Mouse (Mus musculus): ENCODE measurements around the gene Zbtb16. TPM values are rescaled to one million over a fixed set of nuclear protein-coding genes. Genes with fewer than 3 reads are reported as not detected.

Zbtb16 gene
- polyA plus RNA-seq, 1 experiment, result 22.4 TPM

- no peak for DNase-seq (ENCODE audit: low read depth)
Observed at GRCm38 (mm10) chr9:48674359-48675015, 161.5 kb downstream of the Zbtb16 start.

GRCm38 (mm10) chr9:48673804-48674203, 162.2 kb downstream of the Zbtb16 start:
- DNase-seq (ENCODE audit: low read depth), result no peak

- DNase-seq (ENCODE audit: low read depth), result no peak
Observed at GRCm38 (mm10) chr9:48673213-48673612, 162.8 kb downstream of the Zbtb16 start.

GRCm38 (mm10) chr9:48671841-48672240, 164.2 kb downstream of the Zbtb16 start:
- DNase-seq (ENCODE audit: low read depth), result no peak

DNA sequence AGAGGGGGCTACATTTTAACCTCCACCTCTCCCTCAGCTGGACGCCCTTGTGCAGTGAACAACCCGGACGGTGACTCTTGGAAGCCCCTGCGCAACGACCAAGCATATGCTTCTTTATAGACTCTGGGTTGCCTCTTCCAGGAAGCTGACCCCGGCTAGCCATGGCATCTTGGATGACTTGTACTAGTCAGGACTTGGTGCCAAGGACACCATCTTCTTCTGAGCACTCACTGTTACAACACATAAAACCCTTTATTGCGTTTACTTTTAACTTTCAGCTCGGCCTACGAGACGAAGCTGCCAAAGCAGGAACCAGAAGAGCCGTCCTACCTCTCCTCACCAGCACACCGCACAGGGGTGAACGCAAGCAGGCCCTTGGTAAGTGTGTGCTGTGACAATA, 165.9 kb downstream of the Zbtb16 start:
- no peak for DNase-seq (ENCODE audit: low read depth)

- no peak for DNase-seq (ENCODE audit: low read depth)
Observed at GRCm38 (mm10) chr9:48669672-48670071, 166.3 kb downstream of the Zbtb16 start.

GRCm38 (mm10) chr9:48666702-48667101, 169.3 kb downstream of the Zbtb16 start:
- no peak for DNase-seq (ENCODE audit: low read depth)

DNA sequence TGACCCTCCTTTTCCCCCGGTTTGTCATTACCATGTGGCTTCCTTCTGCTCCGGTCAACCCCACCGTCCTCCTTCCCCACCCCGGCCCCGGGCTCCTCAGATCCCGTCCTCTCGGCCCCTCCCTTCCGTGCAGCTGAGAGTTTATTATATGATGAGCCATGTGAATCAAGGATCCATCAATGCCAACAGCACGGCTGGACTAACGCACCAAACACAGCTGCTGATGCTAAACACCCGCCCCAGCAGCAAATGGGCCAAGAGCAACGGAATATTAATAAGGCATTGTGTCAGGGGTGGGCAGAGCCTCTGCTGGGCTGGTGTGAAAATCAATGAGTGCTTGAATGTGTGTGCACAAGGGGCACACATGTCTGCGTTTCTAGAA, 173.0 kb downstream of the Zbtb16 start:
- DNase-seq (ENCODE audit: low read depth), result no peak

- no peak for DNase-seq (ENCODE audit: low read depth)
Observed at GRCm38 (mm10) chr9:48662361-48663051, 173.5 kb downstream of the Zbtb16 start.

GRCm38 (mm10) chr9:48661225-48662023, 174.6 kb downstream of the Zbtb16 start:
- no peak for DNase-seq (ENCODE audit: low read depth)

DNA sequence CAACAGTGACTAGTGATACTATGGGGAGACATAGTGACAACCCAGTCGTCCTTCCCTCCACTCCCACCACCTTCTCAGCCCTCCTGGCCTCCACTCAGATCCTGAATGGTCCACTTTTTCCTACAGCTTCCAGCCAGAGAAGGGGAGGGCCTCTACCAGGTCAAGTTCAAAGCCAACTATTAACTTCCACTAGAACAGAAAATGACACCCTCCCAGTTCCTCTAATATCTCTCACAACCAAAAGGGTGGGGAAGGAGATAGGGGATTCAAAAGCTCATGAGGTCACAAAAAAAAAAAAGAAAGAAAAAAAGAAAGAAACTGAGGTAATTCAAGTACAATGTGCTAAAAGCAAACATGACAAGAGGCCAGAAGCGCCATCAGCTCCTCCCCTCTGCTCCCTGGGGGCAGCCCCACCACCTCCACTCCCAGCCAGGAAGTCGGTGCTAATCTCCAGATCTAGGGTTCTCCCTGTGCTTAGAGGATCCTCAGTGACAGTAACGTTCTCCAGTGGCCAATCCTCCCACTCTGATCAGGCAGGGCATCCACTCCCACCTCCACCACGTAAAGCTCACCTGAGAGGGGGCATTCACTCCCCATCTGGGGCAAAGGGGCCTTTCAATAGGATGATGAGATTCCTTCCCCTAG, 180.4 kb downstream of the Zbtb16 start:
- no peak for DNase-seq (ENCODE audit: low read depth)

- no peak for DNase-seq (ENCODE audit: low read depth)
Observed at GRCm38 (mm10) chr9:48654730-48655129, 181.3 kb downstream of the Zbtb16 start.

DNA sequence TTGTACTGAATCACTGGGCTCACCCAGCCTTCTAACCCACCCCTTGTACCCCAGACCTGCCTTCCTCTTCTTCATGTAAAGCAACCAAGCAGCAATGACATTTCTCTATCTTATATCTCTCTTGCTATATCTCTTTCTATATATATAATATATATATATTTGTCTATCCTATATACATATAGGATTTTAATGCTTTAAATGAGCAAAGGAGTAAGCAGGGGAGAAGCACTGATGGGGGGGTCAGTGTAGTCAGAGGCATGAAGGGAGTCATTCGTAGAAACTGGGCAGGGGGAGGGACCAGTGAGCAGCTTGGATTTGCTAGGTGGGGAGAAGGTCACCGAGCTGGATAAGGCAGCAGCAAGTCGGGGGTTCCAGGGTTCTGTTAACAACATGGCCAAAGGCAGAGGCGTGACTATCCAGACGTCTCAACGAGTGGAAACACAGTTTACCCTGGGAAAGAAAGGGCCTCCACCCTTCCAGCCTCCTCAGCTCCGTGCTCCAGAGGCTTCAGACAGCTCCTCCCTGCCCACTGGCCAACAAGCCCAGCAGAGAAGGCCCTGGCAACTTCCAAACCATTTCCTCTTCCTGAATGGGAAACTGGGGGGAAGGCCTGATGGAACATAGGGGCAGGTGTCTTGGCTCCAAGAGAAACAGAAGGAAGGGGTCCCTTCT, 182.5 kb downstream of the Zbtb16 start:
- DNase-seq (ENCODE audit: low read depth), result no peak

- no peak for DNase-seq (ENCODE audit: low read depth)
Observed at GRCm38 (mm10) chr9:48652026-48652425, 184.0 kb downstream of the Zbtb16 start.

GRCm38 (mm10) chr9:48650846-48651245, 185.2 kb downstream of the Zbtb16 start:
- no peak for DNase-seq (ENCODE audit: low read depth)

GRCm38 (mm10) chr9:48649851-48650685, 186.0 kb downstream of the Zbtb16 start:
- DNase-seq (ENCODE audit: low read depth), result no peak

DNA sequence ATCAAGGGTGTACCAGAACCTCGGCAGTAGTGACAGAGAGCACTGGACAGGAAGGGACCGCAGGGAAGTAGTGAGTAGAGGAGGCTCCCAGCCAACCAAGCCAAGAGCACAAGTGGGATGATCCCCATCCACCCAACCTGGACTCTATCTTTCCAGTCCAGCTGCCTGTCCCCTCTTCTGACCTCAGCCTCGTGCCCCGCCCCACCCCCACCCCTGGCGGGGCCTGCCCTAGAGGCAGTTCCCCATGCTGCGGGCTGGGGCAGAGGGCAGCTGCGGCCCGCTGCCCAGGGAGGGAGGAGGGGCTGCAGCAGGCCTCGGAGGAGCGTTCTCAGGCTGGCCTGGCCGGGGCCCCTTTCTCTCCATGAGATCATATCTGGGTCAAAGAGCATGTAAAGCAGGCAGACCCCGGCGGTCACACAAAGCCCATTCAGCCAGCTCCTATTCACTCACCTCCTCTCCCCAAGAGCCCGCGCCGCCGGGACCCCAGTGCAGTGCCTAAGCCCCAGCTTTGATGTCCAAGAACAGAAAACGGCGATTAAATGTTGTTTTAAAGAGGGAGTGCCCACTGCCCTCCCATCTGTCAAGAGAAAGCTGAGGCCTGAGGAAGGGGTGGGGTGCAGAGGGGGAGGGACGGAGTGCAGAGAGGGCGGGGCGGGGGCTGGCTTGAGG, 186.8 kb downstream of the Zbtb16 start:
- DNase-seq (ENCODE audit: low read depth), result no peak

DNA sequence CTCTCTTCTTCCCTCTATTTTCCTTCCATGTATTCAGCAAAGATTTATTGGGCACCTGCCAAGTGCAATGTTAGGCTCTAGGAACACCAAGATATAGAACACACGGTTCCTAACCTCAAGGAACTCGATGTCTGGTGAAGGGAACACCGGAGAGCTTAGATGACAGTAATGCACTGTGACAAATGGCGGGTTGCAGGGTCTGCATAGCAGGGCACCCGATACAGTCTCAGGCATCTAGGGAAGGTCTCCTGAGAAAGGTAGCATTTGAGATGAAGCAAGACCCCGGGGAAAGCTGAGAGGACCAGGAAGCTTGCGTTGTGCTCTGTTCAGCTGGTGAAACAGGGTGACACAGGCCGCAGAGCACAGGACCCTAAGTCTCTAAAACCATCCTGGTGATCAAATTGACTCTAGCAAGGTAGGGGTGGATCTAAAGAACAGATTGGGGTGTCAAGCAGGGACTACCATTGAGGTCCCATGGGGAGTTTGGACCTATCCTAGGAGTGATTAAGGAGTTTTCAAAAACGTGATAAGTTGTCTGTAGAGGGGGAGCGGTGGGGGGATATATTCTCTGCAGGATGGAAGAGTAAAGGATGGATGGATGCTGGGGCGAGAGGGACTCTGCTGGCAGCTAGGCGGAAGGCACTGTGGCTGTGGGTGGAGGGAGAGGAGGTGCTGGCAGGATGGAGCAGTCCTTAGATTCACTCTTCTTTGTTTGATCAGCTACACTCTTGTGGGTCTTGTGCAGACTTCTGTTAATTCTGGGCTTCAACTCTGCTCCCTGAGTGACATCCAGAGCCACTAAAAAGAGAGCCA, 187.5 kb downstream of the Zbtb16 start:
- DNase-seq (ENCODE audit: low read depth), result no peak

DNA sequence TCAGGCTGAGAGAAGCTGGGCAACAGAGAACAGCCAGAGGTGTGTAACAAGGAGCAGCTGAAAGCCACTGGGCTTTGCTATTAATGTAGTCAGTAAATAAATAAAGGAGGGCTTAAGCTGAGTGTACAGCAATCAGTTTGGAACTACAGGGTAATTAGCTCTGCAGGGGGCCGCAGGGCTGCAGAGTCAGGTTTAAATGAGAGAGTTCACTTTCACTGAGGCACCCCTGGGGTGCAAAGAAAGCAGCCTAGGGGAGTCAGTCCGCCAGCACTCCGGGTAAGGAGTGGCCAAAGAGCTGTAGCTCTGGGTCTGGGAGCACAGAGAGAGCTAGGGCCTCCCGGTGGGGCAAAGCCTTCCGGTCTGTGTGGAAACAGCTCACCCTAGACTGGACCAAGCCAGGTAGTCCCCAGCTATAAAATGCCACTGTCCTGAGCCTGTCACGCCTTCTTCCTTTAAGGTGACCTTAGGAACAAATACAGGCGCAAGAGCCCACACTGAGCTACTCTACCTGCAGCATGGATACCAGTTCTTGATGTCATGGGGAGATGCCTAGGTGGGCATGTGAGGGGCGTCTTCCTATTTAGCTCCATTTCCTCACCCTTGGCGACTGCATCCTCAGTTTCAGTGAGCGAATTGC, 188.3 kb downstream of the Zbtb16 start:
- no peak for DNase-seq (ENCODE audit: low read depth)
